Mouse (Mus musculus): ENCODE data around the gene Relch.
"Not testable (repeated sequence)": the region's sequence is repeated elsewhere in the genome, so short reads cannot be mapped to it uniquely, and the experiment has no call there.

Relch gene

GRCm38 (mm10) chr1:105746444-105746843 is 82.8 kb downstream of the Relch start:
- DNase-seq (ENCODE audit: low spot score in 2 of 2), result no peak

- DNase-seq (ENCODE audit: low spot score in 2 of 2), result no peak
Observed at GRCm38 (mm10) chr1:105746858-105747596, 83.4 kb downstream of the Relch start.

DNA sequence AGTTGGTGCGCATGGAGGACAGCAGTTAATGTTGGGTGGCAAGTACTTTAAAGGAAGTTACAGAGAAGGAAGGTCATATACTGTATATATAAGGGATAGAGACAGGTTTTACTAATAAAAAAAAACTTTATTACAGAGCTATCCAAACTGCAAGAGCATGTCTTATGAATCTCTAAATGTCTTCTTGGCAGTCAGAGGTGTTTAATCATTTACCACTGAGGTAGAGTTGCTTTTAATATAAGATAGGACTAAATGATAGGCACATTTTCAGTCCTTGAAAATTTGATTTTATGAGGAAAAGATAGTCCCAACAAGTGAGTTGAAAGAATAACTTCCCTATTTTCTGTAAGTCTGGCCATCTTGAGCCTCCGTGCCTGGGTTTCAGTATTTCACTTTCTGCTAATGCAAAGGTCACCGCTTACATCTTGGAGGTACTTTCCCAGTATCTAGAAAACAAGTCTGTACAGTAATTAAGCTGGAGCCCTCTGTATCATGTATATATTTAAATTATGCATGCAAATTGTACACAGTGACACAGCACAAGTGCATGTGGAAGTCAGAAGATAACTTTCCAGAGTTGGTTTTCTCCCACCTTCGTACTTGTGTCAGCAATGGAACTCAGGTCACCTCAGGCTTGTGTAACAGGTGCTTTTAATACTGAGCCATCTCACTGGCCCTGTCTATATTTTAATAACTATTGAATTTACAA is 84.6 kb downstream of the Relch start:
- no peak for DNase-seq (ENCODE audit: low spot score in 2 of 2)

- no peak for DNase-seq (ENCODE audit: low spot score in 2 of 2)
Observed at GRCm38 (mm10) chr1:105752196-105752595, 88.5 kb downstream of the Relch start.

DNA sequence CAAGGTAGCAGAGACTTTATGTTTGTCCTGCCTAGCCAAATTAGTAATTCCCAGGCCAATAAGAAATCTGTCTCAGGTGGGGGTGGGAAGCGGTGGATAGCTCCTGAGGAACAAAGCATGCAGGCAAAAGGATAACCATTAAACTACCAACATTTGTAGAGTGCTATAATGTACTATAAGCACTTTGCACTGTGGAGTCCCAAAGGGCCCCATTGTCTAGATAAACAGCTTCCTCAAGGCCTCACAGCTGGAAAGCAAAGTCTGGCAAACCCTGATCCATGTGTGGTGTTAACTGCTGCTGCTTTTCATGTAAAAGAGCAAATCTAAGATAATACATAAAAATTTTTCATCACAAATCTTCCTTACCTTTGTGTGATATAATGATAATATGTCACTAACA is 89.3 kb downstream of the Relch start:
- DNase-seq (ENCODE audit: low spot score in 2 of 2), result no peak

DNA sequence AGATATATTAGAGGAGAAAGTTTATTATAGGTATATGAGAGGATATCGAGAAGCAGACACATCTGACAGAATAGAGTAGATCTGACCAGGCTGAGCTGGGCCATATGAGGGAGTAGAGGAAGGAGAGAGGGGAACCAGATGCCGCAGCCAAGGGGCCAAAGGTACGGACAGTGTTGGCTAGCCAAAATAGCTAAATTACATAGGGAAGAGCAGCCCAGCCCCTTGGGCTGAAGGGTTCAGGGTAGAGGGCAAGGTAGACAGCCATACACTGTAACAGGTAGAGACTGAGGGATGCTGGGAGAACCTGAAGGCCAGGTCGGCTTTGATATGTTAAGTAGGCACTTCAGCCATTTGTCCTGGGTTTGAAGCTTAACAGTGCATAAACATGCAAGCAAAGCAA is 95.1 kb downstream of the Relch start:
- no peak for DNase-seq (ENCODE audit: low spot score in 2 of 2)

DNA sequence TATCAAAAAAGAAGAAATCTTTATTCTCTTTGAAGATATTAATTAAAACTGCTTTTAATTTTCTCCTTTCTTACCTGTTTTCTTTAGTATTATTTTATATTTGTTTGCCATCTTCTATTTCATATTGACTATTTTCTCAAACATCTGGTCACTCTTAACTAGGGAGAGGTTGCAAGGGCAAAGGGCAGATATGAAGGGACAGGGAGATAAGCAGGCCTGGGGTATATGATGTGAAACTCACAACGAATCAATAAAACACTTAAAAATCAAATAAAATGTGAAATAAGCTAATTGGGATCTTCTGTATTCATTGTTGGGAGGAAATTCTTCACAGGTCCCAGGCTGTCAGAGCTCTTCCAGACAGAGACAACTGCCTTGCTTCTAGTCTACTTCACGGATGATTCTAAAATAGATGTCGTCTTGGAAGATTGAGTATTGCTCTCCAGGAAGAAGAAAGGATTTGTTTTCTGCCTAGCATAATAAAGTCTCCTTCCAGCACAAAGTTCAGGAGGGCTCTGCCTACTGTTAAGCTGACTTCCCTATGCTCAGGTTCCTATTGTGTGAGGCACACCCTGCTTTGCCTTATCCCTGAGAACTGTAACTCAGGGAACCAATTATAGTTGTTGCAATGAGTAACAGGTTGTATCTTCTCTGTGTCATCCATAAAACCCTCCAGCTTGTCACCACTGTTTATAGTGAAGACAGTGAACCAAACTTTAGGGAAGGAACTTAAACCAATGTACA is 95.9 kb downstream of the Relch start:
- DNase-seq (ENCODE audit: low spot score in 2 of 2), result no peak

- DNase-seq (ENCODE audit: low spot score in 2 of 2), result no peak
Observed at GRCm38 (mm10) chr1:105765586-105765985, 101.9 kb downstream of the Relch start.

GRCm38 (mm10) chr1:105766099-105766498 is 102.4 kb downstream of the Relch start:
- DNase-seq (ENCODE audit: low spot score in 2 of 2), result not testable (repeated sequence)

GRCm38 (mm10) chr1:105768397-105768796 is 104.7 kb downstream of the Relch start:
- DNase-seq (ENCODE audit: low spot score in 2 of 2), result no peak

- no peak for DNase-seq (ENCODE audit: low spot score in 2 of 2)
Observed at GRCm38 (mm10) chr1:105770685-105771084, 107.0 kb downstream of the Relch start.

GRCm38 (mm10) chr1:105776426-105776825 is 112.8 kb downstream of the Relch start:
- no peak for DNase-seq (ENCODE audit: low spot score in 2 of 2)

GRCm38 (mm10) chr1:105780079-105780456 is 116.4 kb downstream of the Relch start:
- no peak for DNase-seq (ENCODE audit: low spot score in 2 of 2)

DNA sequence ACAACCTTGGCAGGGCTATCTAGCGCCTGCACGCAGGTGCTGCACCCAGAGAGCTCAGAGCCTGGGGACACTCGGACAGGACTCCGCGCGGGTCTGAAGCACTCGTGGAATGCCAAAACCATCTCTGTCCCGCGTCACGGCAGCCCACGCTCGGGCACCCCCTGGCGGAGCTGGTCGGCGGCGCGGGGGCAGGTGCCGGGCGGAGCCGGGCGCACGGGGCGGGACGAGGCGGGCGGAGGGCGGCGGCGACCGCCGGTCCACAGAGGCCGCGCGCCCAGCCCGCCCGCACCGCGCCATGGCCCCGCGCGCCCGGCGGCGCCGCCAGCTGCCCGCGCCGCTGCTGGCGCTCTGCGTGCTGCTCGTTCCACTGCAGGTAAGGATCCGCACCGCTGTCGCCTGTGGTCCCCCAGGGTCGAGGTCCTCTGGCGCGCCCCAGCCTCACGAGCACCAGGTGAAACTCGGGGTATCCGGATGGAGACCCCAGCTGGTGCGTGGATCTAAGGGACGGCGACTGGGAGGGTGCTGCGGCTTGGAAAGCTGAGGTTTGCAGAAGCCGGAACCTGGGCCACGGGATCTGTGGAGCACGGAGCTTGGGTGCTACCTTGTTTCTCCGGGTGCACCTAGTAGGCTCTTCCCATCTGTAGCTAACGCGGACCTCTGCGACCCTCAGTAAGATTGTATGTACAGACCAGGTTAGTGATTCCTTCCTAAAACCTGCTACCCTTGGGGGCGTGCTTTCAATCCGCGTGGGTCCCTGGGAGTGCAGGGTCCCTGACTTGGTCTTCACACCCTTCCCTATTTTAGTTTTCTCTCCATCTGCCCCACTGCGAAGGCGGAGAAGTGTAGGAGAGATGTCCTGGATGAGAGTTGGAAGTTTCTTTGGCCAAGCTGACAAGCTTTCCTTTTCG is 117.0 kb downstream of the Relch start, which contains the start of gene Tnfrsf11a:
Gene Tnfrsf11a (plus strand): TSS at position 262 of the 908 bp plus-strand sequence.
- DNase-seq (ENCODE audit: low spot score in 2 of 2), result peak in 1 of 2 experiments; percentile 42

DNA sequence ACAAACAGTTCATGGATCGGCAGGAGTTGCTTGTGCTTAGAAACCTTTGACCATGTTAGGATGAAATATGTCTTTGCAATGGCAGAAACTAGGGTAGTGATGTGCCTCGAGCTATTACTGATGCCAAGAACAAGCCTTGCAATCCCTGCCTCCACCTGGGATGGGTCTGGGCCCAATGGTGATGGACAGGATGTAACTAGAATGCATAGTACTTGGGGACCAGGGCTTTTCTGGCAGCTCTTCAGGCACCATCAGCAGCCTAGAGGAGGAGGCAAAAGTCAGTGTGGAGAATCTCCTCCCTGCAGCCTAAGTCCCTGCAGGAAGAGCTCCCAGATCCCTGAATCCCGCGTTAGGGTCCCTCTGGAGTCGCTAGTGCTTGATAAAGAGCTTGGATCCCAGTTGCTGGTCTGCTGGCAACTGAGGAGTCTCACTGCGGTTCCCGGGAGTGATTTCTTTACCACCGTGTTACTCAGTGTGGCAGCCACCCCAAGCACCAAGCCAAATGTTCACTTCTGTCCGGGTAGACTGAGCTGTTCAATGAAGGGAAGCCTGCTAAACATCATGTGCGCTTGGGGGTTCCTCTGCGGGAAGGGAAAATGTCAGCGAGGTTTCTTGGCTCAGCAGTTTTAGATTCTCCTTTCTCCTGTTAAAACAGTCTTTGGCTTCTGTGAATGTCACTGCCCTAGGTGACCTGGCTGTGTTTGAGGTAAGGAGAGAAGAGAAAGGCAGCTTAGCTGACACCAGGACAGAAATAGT is 117.9 kb downstream of the Relch start:
- DNase-seq (ENCODE audit: low spot score in 2 of 2), result no peak

- DNase-seq (ENCODE audit: low spot score in 2 of 2), result no peak
Observed at GRCm38 (mm10) chr1:105784257-105785016, 120.8 kb downstream of the Relch start.

DNA sequence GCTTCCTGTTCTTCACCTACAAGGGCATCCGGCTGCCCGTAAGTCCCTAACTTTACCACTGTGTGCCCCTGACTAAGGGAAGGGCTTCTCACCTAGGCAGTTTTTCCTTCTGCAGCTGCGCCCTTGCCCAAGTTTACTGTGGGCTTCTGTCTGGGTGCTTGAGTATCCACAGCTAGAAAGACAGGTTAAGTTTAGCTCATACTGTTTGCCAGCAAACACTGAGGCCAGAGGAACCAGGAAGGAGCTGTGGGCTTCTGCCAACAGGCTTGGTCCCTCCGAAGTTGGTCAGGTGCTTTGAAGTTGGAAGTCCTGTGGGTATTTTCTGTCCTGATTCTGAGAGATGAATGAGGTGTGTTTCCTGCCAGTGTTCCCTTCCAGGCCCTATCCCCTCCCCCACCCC is 121.5 kb downstream of the Relch start:
- no peak for DNase-seq (ENCODE audit: low spot score in 2 of 2)

DNA sequence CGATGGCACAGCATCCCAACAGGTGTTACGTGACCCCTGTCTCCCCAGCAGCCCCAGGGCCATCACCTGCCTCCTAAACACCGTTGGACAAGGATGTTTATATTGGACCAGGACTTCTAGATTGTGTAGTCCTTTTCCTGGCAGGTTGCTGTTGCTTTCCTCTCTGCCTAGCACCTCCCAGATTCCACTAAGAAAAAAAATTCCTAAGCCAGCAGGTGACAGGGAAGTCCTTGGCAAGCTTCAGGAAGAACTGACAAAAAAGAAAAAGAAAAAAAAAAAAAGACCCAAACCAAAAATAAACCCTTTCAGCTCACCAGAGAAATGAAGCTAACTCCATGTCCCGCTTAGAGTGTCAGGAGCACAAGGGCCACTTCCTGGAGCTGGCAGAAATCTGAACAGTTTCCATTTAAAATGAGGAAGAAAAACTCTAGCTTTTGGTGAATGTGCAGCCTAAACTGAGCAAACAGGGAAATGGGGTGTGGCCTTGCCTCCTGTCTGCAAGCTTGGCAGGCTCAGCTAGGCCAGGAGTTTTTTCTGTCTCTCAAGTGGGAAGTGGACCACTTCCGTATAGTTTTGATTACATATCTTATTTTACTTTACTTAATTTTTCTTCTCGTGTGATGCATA is 123.2 kb downstream of the Relch start:
- DNase-seq (ENCODE audit: low spot score in 2 of 2), result no peak

GRCm38 (mm10) chr1:105790103-105790502 is 126.4 kb downstream of the Relch start:
- no peak for DNase-seq (ENCODE audit: low spot score in 2 of 2)

GRCm38 (mm10) chr1:105794670-105795069 is 131.0 kb downstream of the Relch start:
- no peak for DNase-seq (ENCODE audit: low spot score in 2 of 2)

All from frontal cortex, postnatal 14 days (tissue).